Mouse (Mus musculus): Measurements from ENCODE around the gene Dock1.

Gene Dock1

DNA sequence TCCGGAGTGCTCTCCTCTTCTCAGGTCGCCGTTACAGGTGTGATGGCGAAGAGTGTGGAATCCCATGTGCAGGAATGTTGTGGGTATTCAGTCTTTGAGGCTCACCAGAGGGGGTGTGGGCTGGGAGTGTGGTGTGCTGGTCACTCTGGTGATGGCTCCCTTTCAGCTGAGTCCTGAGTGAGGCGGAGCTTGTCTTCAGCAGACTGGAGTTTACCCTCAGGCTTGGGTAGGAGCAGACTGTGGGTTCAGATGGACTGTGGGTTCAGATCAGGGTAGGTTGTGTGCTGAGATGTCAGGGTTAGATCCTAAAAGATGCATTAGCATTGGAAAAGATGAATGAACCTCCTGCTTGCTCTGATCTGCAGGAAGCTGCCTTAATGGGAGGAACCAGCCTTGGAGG, 29.5 kb downstream of the Dock1 start:
- H3K4me3 ChIP-seq (replicated peaks; ENCODE audit: low read length): peak overlapping the region; percentile 41
- no peaks in the 10 kb centered on the region for H3K9me3 ChIP-seq (ENCODE audit: low read length)
- TF ChIP-seq CTCF (conservative IDR thresholded peaks at IDR 0.05; ENCODE audit: low read length): no peak
- no peak for TF ChIP-seq NANOG (IDR thresholded peaks at IDR 0.05; ENCODE audit: borderline replicate concordance, low read length)
- no peak for TF ChIP-seq POU5F1 (IDR thresholded peaks at IDR 0.05; ENCODE audit: borderline replicate concordance, low read length)

DNA sequence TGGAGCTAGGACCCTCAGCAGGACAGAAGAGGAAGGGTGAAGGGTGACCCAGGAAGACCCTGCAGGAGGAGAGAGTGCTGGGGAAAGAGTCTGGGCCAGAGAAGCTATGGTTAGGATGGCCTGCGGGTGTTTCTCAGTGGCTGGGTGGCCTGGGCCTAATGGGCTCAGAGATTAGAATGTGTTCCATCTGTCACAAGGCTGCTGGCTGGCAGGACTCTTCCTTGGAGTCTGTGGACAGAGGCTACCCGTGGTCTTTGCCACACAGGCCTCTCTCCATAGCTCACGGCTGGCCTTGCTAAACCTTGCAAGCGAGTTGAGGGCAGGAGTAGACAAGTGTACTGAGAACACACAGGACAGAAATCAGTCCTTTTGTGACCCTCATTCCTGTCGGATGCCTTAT, 32.0 kb downstream of the Dock1 start:
- Histone ChIP-seq H3K27me3 (ENCODE audit: insufficient read depth, low read length) (no peaks in the 10 kb centered on the region), H3K4me3 (replicated peaks; ENCODE audit: low read length) (no peak overlapping the region), H3K4me1 (replicated peaks; ENCODE audit: low read depth, low read length) (peaks cover 89% of the 10 kb centered on the region), H3K9me3 (ENCODE audit: low read length) (no peaks in the 10 kb centered on the region), H3K36me3 (ENCODE audit: insufficient read depth, low read length) (no peaks in the 10 kb centered on the region)
- no peak for TF ChIP-seq CTCF (conservative IDR thresholded peaks at IDR 0.05; ENCODE audit: low read length)
- TF ChIP-seq NANOG (IDR thresholded peaks at IDR 0.05; ENCODE audit: borderline replicate concordance, low read length): no peak
- no peak for TF ChIP-seq POU5F1 (IDR thresholded peaks at IDR 0.05; ENCODE audit: borderline replicate concordance, low read length)

More for the DNA sequence above, 29.5 kb downstream of the Dock1 start:
- H3K27me3 ChIP-seq (ENCODE audit: insufficient read depth, low read length): no peaks in the 10 kb centered on the region
- H3K36me3 ChIP-seq (ENCODE audit: insufficient read depth, low read length): no peaks in the 10 kb centered on the region
- peaks cover 93% of the 10 kb centered on the region for H3K4me1 ChIP-seq (replicated peaks; ENCODE audit: low read depth, low read length)

DNA sequence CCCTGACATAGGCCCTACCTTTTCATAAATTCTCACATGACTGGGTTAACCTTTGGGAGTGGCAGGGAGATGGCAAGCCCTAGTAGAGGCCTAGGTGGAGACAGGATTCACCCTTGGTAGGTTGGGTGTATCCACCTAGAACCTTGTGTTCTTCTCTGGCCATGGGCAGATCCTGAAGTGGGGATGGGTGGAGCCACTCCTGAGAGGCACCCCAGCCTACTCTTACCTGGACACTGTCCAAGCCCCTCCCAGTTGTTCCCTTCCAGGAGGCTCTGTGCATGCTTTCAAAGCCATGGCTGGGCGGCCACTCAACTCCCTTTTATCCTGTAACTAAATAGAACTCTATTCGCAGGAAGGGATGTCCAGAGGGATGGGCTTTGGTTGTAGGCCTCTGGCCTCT, 33.2 kb downstream of the Dock1 start:
- Histone ChIP-seq H3K36me3 (ENCODE audit: insufficient read depth, low read length) (no peaks in the 10 kb centered on the region), H3K9me3 (ENCODE audit: low read length) (no peaks in the 10 kb centered on the region), H3K27me3 (ENCODE audit: insufficient read depth, low read length) (no peaks in the 10 kb centered on the region), H3K4me1 (replicated peaks; ENCODE audit: low read depth, low read length) (peaks cover 83% of the 10 kb centered on the region), H3K4me3 (replicated peaks; ENCODE audit: low read length) (no peak overlapping the region)
- TF ChIP-seq POU5F1 (IDR thresholded peaks at IDR 0.05; ENCODE audit: borderline replicate concordance, low read length): no peak
- no peak for TF ChIP-seq CTCF (conservative IDR thresholded peaks at IDR 0.05; ENCODE audit: low read length)
- TF ChIP-seq NANOG (IDR thresholded peaks at IDR 0.05; ENCODE audit: borderline replicate concordance, low read length): no peak

DNA sequence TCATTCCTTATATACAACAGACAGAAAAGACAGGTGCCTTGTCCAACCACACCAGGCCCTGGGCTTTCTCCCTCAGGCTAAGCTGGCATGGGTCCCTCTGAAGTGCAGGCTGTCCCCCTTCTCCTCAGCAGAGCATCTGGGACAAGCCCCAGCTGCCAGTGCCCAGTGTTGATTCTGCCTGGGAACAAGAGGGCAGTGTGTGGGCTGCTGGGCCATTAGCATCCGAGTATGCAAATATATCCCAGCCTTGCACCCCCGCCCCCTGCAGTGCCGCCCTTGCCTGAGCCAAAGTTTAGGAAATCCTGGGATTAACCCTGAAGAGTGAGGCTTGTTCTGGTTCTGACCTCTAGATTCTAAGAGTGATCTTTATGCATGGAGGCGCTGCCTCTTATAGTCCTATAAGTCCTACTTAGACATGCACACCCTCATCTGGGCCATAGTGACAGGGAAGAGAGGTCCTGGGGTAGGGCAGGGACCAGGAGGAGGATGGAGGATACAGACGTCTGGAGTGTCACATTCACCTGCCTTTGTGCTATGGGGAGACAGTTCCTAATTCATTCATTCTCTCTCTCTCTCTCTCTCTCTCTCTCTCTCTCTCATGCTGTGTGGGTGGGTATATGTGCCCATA, 38.9 kb downstream of the Dock1 start:
- H3K36me3 ChIP-seq (ENCODE audit: insufficient read depth, low read length): no peaks in the 10 kb centered on the region
- H3K4me3 ChIP-seq (replicated peaks; ENCODE audit: low read length): no peak overlapping the region; the same call in 1 of the 2 replicates
- H3K9me3 ChIP-seq (ENCODE audit: low read length): no peaks in the 10 kb centered on the region
- no peaks in the 10 kb centered on the region for H3K27me3 ChIP-seq (ENCODE audit: insufficient read depth, low read length)
- no peak for TF ChIP-seq NANOG (IDR thresholded peaks at IDR 0.05; ENCODE audit: borderline replicate concordance, low read length)
- TF ChIP-seq CTCF (conservative IDR thresholded peaks at IDR 0.05; ENCODE audit: low read length): no peak
- TF ChIP-seq POU5F1 (IDR thresholded peaks at IDR 0.05; ENCODE audit: borderline replicate concordance, low read length): no peak
- H3K4me1 ChIP-seq (replicated peaks; ENCODE audit: low read depth, low read length): peaks cover 61% of the 10 kb centered on the region

DNA sequence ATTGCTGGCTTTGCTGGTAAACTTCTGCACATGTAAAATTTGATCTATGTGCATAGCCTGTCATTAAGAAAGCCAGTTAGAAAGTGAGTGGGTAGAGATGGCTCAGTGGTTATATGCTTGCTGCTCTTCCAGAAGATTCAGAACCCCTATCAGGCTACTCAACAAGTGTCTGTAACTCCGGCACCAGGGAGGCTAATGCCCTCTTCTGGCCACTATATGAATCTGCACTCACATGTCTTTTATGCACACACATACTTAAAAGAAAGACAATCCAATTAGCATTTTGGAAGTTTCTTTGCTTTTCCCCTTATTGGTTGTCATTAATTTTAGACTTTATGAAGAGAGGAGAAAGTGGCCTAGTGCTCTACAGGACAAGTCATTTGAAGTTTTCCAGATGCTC, 41.1 kb downstream of the Dock1 start:
- H3K4me3 ChIP-seq (replicated peaks; ENCODE audit: low read length): no peak overlapping the region
- no peak for TF ChIP-seq NANOG (IDR thresholded peaks at IDR 0.05; ENCODE audit: borderline replicate concordance, low read length)
- TF ChIP-seq POU5F1 (IDR thresholded peaks at IDR 0.05; ENCODE audit: borderline replicate concordance, low read length): no peak
- TF ChIP-seq CTCF (conservative IDR thresholded peaks at IDR 0.05; ENCODE audit: low read length): peak; percentile 48
- no peaks in the 10 kb centered on the region for H3K9me3 ChIP-seq (ENCODE audit: low read length)
- H3K27me3 ChIP-seq (ENCODE audit: insufficient read depth, low read length): no peaks in the 10 kb centered on the region
- H3K36me3 ChIP-seq (ENCODE audit: insufficient read depth, low read length): no peaks in the 10 kb centered on the region
- peaks cover 41% of the 10 kb centered on the region for H3K4me1 ChIP-seq (replicated peaks; ENCODE audit: low read depth, low read length)

DNA sequence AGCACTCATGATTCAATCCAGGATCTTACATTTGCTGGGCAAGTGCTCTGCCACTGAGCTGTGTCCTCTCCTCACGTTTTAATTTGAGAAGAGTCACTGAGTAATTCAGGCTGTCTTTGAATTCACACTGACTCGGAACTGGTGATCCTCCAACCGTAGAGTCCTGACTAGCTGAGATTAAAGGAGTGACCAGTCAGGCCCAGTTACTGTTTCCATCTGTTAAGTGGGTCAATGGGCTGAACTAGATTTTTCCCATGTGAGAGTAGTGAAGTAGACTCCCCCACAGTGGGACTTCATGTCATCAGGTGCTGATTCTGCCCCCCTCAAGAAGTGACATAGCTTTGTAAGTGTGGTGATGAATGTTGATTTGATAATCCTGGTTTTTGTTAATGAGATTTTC, 49.0 kb downstream of the Dock1 start:
- Histone ChIP-seq H3K27me3 (ENCODE audit: insufficient read depth, low read length) (no peaks in the 10 kb centered on the region), H3K4me3 (replicated peaks; ENCODE audit: low read length) (no peak overlapping the region), H3K9me3 (ENCODE audit: low read length) (no peaks in the 10 kb centered on the region), H3K4me1 (replicated peaks; ENCODE audit: low read depth, low read length) (peaks cover 21% of the 10 kb centered on the region), H3K36me3 (ENCODE audit: insufficient read depth, low read length) (peaks cover 29% of the 10 kb centered on the region; the same call in 1 of the 2 replicates)
- TF ChIP-seq POU5F1 (IDR thresholded peaks at IDR 0.05; ENCODE audit: borderline replicate concordance, low read length) (no peak), CTCF (conservative IDR thresholded peaks at IDR 0.05; ENCODE audit: low read length) (no peak), NANOG (IDR thresholded peaks at IDR 0.05; ENCODE audit: borderline replicate concordance, low read length) (no peak)

DNA sequence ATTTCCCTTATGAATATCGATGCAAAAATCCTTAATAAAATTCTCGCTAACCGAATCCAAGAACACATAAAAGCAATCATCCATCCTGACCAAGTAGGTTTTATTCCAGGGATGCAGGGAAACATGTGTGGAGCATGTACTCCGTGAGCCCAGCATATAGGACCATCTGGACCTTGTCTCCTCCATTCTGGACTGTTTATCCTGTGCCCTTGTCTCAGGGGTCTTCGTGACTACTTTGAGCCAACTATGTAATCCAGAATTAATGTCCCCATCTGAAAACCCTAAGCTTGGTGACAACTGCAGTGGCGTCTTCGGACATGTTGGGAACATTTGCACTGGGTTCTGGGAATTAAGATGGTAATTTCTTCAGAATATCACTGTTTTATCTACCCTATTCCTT, 51.9 kb downstream of the Dock1 start:
- Histone ChIP-seq H3K4me1 (replicated peaks; ENCODE audit: low read depth, low read length) (peaks cover 48% of the 10 kb centered on the region), H3K4me3 (replicated peaks; ENCODE audit: low read length) (no peak overlapping the region), H3K36me3 (ENCODE audit: insufficient read depth, low read length) (peaks cover 40% of the 10 kb centered on the region), H3K9me3 (ENCODE audit: low read length) (no peaks in the 10 kb centered on the region), H3K27me3 (ENCODE audit: insufficient read depth, low read length) (no peaks in the 10 kb centered on the region)
- TF ChIP-seq CTCF (conservative IDR thresholded peaks at IDR 0.05; ENCODE audit: low read length): no peak
- TF ChIP-seq NANOG (IDR thresholded peaks at IDR 0.05; ENCODE audit: borderline replicate concordance, low read length): no peak
- no peak for TF ChIP-seq POU5F1 (IDR thresholded peaks at IDR 0.05; ENCODE audit: borderline replicate concordance, low read length)

DNA sequence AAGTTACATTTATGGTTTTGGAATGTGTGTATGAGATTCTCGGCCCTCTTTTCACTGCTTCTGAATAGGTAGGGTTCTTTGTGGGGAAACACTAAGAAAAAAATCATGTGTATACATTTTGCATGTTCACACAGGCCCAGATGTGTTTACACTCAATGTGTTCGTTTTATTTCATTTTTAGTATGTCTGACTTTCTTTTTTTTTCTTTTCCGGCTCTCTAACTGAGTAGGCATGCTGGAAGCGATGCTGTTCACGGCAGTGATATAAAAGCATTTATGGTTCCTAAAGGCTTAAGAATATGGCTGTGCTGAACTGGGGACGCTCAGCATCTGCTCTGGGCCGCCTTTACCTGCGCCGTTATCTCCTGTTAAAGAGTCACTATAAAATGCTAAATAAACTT, 52.5 kb downstream of the Dock1 start:
- Histone ChIP-seq H3K36me3 (ENCODE audit: insufficient read depth, low read length) (peaks cover 44% of the 10 kb centered on the region), H3K4me3 (replicated peaks; ENCODE audit: low read length) (no peak overlapping the region), H3K27me3 (ENCODE audit: insufficient read depth, low read length) (no peaks in the 10 kb centered on the region), H3K4me1 (replicated peaks; ENCODE audit: low read depth, low read length) (peaks cover 47% of the 10 kb centered on the region), H3K9me3 (ENCODE audit: low read length) (no peaks in the 10 kb centered on the region)
- no peak for TF ChIP-seq POU5F1 (IDR thresholded peaks at IDR 0.05; ENCODE audit: borderline replicate concordance, low read length)

DNA sequence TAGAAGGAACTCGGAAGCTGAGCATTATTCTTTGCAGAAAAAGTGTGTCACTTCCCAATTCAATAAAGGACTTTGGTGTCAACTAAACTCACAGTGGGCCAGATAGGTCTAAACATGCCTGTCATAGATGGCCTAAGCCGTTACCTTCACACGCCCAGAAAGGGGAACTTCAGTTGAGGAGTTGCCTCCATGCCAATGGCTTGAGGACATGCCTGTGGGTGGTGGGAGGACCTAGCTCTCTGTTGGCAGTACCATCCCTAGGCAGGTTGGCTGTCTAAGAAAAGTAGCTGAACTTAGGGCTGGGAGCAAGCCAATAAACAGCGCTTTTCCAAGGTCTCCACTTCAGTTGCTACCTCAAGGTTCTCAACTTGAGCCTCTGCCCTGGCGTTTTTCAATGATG, 53.1 kb downstream of the Dock1 start:
- Histone ChIP-seq H3K9me3 (ENCODE audit: low read length) (no peaks in the 10 kb centered on the region), H3K36me3 (ENCODE audit: insufficient read depth, low read length) (peaks cover 40% of the 10 kb centered on the region), H3K4me3 (replicated peaks; ENCODE audit: low read length) (no peak overlapping the region), H3K27me3 (ENCODE audit: insufficient read depth, low read length) (no peaks in the 10 kb centered on the region), H3K4me1 (replicated peaks; ENCODE audit: low read depth, low read length) (peaks cover 47% of the 10 kb centered on the region)
- TF ChIP-seq POU5F1 (IDR thresholded peaks at IDR 0.05; ENCODE audit: borderline replicate concordance, low read length): no peak
- no peak for TF ChIP-seq CTCF (conservative IDR thresholded peaks at IDR 0.05; ENCODE audit: low read length)
- TF ChIP-seq NANOG (IDR thresholded peaks at IDR 0.05; ENCODE audit: borderline replicate concordance, low read length): no peak

Measured in E14TG2a.4 (cell line).